Mouse (Mus musculus) embryo, embryonic 11 days (tissue): ENCODE measurements around the gene Gpr63.
"Not testable (repeated sequence)": the region's sequence is repeated elsewhere in the genome, so short reads cannot be mapped to it uniquely, and the experiment has no call there.

Experiments used
- DNase-seq: peaks from one replicate; pipeline ENCODE4 v3.0.0-alpha.2; 2015

Gpr63 gene

DNA sequence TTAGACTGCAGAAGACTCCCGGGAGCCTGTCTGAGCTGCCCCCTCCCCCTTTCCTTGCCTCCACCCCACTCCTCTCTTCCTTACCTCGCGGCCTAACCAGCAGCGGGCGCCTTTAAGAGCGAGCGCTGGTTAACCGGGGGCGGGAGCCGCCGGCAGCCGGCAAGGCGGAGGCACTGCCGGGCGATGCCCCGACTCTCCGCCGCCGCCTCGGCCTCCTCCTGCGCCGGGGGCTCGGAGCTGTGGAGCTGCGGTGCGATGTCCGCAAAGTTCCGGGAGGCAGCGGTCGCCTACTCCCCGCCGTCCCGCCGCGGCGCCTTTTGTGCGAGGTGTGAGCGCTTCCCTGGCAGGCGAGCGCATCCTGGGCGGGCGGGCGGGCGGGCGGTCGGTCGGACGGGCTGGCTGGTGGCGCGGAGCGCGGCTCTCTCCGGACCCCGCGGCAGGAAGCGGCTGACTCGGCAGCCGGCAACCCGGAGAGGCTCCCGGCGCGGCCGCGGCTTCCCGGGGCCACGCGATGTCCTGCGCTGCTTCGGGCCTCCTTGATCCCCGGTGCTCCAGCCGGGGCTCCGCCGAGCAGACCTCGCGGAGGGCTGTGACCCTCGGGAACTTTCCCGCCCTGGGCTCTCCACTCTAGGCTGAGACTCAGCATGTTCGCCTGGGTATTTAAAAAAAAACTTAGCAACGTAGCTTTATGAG is at the start of gene Gpr63:
Gpr63 (plus strand) TSS at position 109 of the 693 bp plus-strand sequence.
- peak; percentile 90 for DNase-seq

DNA sequence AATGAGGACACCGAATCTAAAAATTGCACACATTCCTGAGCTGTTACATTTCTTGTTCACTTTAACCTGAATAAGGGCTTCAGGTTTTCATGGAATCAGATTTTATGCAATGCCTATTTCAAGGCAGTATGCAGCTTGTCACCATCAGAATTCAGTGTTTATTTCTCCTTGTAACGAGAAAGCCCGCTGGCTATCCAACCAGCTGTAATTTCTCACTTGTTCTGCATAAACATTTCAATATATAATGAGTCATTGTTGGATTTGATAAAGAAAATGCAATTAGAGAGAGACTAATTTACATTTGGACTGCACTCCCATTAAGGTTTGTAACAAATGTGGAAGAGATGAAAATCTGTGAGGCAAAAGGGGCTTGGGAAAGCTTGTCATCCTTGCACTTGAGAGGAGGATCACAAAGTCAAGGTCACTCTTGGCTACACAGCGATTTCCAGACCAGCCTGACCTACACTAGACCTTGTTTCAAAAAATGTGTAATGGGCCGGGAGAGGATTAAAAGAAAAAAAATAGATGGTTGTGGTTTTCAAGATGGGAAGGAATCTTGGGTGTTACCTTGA is 46.1 kb upstream of the Gpr63 start:
- no peak for DNase-seq

DNA sequence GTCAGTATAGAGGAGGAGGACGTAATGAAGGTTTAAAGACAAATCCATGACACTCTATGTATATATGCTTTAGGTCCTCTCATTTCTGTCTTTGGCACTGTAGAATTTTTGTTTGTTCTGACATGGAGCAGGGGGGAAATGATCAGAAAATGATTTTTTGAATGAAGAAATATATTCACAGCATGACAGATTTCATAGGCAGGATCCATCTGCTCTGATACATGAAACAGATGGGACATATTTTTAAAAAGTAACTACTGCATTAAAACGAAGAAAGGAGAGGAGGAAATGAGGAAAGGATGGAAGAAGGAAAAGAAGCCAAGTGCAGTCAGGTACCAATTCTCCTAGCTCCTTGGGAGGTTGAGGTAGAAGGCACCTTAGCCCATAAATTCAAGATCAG is 41.5 kb upstream of the Gpr63 start:
- DNase-seq = no peak

GRCm38 (mm10) chr4:24928260-24928780 is 37.9 kb upstream of the Gpr63 start:
- DNase-seq = no peak

- no peak for DNase-seq
These were observed 37.3 kb upstream of the Gpr63 start for GRCm38 (mm10) chr4:24928926-24929325.

- no peak for DNase-seq
These were observed 23.3 kb upstream of the Gpr63 start for GRCm38 (mm10) chr4:24942728-24943424.

- DNase-seq = no peak
These were observed 299 bp upstream of the Gpr63 start for GRCm38 (mm10) chr4:24965918-24966298.

DNA sequence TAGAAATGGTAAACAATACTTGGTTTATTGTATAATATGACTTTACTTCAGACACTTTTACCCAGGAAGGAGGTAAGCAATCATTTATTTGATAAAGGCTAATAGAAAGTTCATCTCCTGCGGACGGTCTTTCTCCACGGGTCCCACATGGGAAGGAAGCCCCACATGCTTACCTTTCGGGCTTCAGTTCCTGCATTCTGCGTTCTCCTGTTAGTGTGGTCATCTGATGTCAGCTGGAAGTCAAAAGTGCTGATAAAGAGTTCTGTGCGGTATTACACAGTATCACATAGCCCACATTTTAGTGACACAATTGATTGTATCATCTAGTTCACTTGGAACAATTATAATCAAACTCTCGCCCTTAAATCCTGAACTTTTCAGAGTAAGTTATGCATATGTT is 1.0 kb downstream of the Gpr63 start:
- DNase-seq = peak; percentile 34

DNA sequence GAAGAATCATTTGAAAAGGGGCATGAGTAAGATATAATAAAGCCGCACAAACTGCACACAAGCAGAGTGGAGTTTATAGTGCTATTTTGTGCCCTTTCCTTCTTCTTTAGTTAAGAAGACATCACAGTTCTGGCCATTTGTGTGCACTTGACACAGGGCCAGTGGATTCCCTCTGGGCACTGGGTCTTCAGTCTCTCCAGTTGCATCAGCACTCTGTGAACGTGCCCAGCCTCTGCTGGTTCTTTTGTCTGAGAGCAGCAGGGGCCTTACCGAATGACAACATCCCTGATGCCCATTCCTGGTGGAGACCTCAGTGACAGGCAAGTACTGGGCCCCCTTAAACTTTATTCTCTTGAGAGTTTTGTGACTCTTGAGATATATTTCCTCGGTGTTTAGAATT is 12.4 kb downstream of the Gpr63 start:
- DNase-seq = no peak

- DNase-seq = no peak
These were observed 19.4 kb downstream of the Gpr63 start for GRCm38 (mm10) chr4:24985612-24986011.

DNA sequence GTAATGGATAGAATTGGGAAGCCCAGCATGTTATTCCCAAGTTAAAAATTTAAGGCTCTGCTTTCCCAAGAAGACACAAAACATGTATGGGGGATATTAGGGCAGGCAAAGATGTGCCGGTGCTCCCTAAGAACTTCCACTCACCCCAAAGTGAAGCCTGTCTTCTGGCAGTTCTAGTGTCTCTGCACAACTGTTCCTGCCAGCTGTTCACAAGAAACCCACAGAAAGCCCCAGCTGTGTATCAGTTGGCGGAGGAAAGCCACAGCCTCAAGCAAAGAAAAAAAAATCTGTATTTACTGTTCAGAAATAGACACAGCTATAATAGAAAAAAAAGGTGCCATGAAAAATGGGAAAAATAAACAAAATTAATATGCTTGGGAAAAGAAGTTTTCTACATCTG is 25.3 kb downstream of the Gpr63 start:
- DNase-seq = no peak

DNA sequence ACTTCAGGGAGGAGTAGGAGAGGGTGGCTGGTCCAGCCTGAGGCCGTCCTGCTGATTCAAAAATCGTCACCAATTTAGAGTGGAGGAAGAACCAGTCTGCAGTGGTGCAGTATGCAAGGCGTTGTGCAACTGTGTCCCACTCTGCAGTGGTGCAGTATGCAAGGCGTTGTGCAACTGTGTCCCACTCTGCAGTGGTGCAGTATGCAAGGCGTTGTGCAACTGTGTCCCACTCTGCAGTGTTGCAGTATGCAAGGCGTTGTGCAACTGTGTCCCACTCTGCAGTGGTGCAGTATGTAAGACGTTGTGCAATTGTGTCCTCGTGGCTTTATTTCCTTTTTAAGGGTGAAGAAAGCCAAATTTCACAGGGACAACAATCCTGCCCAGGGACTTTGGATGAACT is 43.1 kb downstream of the Gpr63 start:
- DNase-seq = not testable (repeated sequence)

GRCm38 (mm10) chr4:25011780-25012179 is 45.6 kb downstream of the Gpr63 start:
- DNase-seq = no peak

DNA sequence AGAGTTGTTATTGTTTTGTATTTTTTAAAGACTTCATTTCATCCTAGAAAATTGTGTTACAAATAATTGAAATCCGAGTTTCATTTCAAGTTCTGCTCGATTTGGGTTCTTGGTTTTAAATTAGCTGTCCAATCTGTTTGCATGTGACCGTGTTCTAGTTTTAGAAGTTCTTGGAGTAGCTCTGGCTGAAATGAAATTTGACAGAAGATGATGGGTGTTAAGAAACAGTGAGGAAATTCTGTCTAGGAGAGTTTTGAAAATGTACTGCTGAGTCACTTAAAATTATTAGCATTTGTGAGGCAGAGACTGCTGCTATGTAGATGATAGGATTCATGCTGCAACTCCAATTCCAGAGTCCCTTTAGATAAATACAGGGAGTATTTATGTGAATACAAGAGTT is 46.5 kb downstream of the Gpr63 start:
- DNase-seq = no peak

- DNase-seq = no peak
These were observed 48.9 kb downstream of the Gpr63 start for GRCm38 (mm10) chr4:25015017-25015655.

GRCm38 (mm10) chr4:25028252-25028651 is 62.0 kb downstream of the Gpr63 start:
- no peak for DNase-seq

GRCm38 (mm10) chr4:25028752-25029151 is 62.5 kb downstream of the Gpr63 start:
- no peak for DNase-seq

DNA sequence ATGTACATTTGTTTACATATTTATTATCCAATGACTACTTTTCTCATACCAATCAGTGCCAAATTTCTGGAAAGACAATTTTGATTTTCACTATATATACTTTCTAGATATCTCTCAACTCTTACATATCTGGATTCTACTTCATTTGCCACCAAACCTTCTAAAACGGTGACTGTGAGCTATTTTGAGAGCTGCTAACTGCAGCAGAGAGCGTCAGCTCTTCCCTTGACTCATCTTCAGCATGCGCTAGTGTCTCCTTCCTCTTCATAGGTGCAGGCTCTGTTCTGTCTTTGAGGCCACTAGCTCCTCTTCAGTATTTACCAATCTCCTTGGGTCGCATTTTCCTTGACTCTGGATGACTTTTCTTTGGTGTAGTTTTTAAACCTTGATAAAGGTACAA is 63.7 kb downstream of the Gpr63 start:
- no peak for DNase-seq

DNA sequence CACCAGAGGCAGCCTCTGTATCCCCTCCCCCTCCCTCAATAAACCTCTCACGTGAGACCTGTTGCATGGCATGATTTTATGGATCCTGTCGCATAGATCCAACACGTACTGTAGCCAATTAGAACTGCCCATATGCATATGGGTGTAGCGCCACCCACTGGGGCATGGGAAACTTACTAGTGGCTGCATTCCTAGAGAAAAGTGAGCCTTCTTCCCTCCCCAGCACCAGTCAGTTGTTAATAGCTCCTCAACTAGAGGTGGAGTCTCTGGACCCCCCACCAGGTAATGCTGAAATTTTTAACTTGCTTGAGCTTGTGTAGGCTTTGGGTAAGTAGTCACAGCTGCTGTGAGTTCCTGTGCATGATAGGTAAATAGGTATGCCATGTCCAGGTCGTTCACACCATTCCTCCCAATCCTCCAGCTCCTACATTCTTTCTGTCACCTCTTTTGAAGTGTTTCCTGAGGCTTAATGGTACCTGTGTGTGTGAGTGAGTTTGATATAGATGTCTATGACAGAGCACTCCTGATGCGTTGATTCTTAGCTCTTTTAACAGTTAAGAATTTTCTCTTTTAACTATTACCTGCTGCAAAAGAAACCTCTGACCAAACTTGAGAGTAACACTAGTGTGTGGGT is 69.1 kb downstream of the Gpr63 start:
- DNase-seq = peak; percentile 38

DNA sequence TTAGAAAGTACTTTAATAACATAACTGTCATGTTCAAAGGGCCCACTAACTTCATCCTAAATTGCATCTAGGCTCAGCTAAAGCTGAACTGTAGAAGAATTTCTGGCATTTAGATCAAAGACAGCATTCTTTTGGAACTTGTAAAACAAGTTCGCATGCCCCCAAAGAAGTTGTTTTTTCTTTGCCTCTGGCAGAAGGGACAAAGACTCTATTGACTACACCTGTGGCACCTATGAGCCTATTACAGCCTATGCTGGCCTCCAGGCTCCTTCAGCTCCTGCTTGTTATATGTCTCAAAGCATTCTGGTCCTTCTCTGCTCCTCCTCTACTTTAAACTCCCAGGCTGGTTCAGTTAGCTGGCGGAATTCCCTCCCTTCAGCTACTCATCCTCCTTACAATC is 69.6 kb downstream of the Gpr63 start:
- DNase-seq = no peak

GRCm38 (mm10) chr4:25037260-25037659 is 71.1 kb downstream of the Gpr63 start:
- DNase-seq = no peak

GRCm38 (mm10) chr4:25055541-25055940 is 89.3 kb downstream of the Gpr63 start:
- DNase-seq = not testable (repeated sequence)
